Mouse (Mus musculus): ENCODE data around the gene Parl.

- no peak for TF ChIP-seq ZNF384 (IDR thresholded peaks at IDR 0.05; ENCODE audit: low read depth, low read length)
- no peak for TF ChIP-seq POLR2A (IDR thresholded peaks at IDR 0.05; ENCODE audit: control insufficient read depth in 1 of 2, insufficient read depth in 1 of 2, low read depth in 1 of 2, low read length in 2 of 2, poor library complexity in 1 of 2)
- no peak for TF ChIP-seq GATA1 (IDR thresholded peaks at IDR 0.05; ENCODE audit: low read depth, low read length)
- TF ChIP-seq MAFK (IDR thresholded peaks at IDR 0.05; ENCODE audit: borderline replicate concordance, low read depth, low read length) = no peak
Measured at GRCm38 (mm10) chr16:20240468-20241414, 61.4 kb downstream of the Parl start, which contains the start of gene Map6d1.

All from MEL (cell line).